Mouse (Mus musculus): ENCODE measurements around the gene Ovca2. TPM values are rescaled to one million over a fixed set of nuclear protein-coding genes. Genes with fewer than 3 reads are reported as not detected.

Ovca2 gene
- polyA plus RNA-seq, 1 experiment from 2014 or later: 29.5 TPM

DNA sequence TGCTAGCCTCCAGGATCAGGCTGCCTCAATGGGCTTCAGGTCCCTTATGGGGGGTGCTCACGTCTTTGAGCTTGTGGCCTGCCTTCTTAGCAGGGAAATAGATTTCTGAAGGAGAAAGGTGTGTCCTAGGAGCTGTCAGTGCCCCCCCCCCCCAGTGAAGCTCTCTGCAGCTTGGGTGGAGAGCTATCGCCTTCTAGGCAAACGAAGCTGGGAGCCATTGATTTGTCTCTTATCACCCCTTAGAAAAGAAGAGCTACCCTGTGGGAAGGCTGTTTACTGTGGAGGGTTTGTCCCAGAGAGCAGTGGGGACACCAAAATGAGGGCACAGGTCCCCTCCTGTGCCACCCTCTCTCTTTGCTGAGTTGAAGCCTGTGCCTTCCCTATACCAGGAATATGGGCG, 31.5 kb upstream of the Ovca2 start:
- WGBS: 74% methylated on average over 4 of the region's 4 CpGs
- no peak for ATAC-seq (ENCODE audit: low FRiP score, low read depth)
- Histone ChIP-seq H3K9me3 (no peaks in the 10 kb centered on the region), H3K27ac (no peak overlapping the region), H3K9ac (no peak overlapping the region), H3K36me3 (no peaks in the 10 kb centered on the region), H3K4me2 (replicated peaks) (no peak overlapping the region), H3K4me3 (no peak overlapping the region), H3K4me1 (peaks cover 26% of the 10 kb centered on the region), H3K27me3 (no peaks in the 10 kb centered on the region)

DNA sequence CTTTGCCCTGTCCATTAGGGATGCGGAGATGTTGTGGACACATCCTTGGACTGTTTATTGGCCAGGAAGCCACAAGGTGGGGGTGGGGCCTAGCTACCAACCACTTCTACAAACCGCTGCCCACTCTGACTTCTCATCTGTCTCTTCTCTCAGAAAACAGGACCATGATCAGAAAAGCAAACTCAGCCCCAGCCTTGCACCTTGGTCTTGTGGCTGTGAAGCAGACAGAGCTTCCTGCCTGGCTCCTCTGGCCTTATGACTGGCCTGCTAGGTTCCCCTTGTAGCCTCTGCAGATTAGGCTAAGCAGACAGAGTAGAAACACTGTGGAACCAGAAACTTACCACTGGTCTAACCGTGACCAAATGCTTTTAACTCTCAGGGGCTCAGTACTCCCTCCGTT, 30.7 kb upstream of the Ovca2 start:
- Histone ChIP-seq H3K4me2 (replicated peaks) (no peak overlapping the region), H3K27ac (no peak overlapping the region), H3K27me3 (no peaks in the 10 kb centered on the region), H3K4me1 (peaks cover 31% of the 10 kb centered on the region), H3K4me3 (no peak overlapping the region), H3K9ac (no peak overlapping the region), H3K9me3 (no peaks in the 10 kb centered on the region), H3K36me3 (no peaks in the 10 kb centered on the region)
- WGBS: 64% methylated on average over 4 of the region's 4 CpGs
- ATAC-seq (ENCODE audit: low FRiP score, low read depth): no peak

- no peak for ATAC-seq (ENCODE audit: low FRiP score, low read depth)
- WGBS: 61% methylated on average over 4 of the region's 4 CpGs
These were observed 27.7 kb upstream of the Ovca2 start for GRCm38 (mm10) chr11:75206347-75206746.

DNA sequence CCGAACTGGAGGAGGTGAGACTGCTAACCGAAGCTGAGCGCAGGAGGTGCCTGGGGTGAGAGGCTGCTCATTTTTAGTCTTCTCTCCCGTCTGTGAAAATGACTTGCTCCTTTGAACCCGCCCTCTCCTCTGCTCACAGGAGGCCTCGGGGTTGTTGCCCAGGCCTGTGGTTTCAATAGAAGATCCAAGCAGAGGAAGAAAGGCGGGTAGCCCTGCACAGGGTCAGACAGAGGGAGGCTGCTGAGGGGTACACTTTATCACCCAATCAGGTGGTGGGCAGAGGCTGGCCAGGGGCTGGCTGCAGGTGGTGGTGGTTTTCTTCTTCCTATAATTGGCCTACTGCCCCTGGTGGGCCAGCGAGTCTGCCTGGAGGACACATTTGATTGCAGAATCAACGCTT, 25.8 kb upstream of the Ovca2 start:
- no peak overlapping the region for H3K9ac ChIP-seq
- no peaks in the 10 kb centered on the region for H3K9me3 ChIP-seq
- H3K4me1 ChIP-seq: peaks cover 19% of the 10 kb centered on the region
- no peaks in the 10 kb centered on the region for H3K36me3 ChIP-seq
- no peak for ATAC-seq (ENCODE audit: low FRiP score, low read depth)
- H3K4me2 ChIP-seq (replicated peaks): no peak overlapping the region
- no peak overlapping the region for H3K4me3 ChIP-seq
- H3K27ac ChIP-seq: no peak overlapping the region
- peaks cover 5% of the 10 kb centered on the region; the same call in 1 of the 2 replicates for H3K27me3 ChIP-seq
- WGBS: 41% methylated on average over 9 of the region's 9 CpGs

More at GRCm38 (mm10) chr11:75206347-75206746, 27.7 kb upstream of the Ovca2 start:
- no peaks in the 10 kb centered on the region for H3K27me3 ChIP-seq
- no peak overlapping the region for H3K4me2 ChIP-seq (replicated peaks)
- peaks cover 18% of the 10 kb centered on the region for H3K4me1 ChIP-seq
- no peaks in the 10 kb centered on the region for H3K36me3 ChIP-seq
- no peak overlapping the region for H3K4me3 ChIP-seq
- no peaks in the 10 kb centered on the region for H3K9me3 ChIP-seq
- H3K9ac ChIP-seq: no peak overlapping the region
- H3K27ac ChIP-seq: no peak overlapping the region

GRCm38 (mm10) chr11:75203926-75204325, 25.3 kb upstream of the Ovca2 start:
- no peaks in the 10 kb centered on the region for H3K36me3 ChIP-seq
- no peak overlapping the region for H3K27ac ChIP-seq
- no peak for ATAC-seq (ENCODE audit: low FRiP score, low read depth)
- peaks cover 19% of the 10 kb centered on the region for H3K4me1 ChIP-seq
- no peak overlapping the region for H3K4me2 ChIP-seq (replicated peaks)
- H3K9ac ChIP-seq: no peak overlapping the region
- H3K9me3 ChIP-seq: no peaks in the 10 kb centered on the region
- 78% methylated on average over 4 of the region's 4 CpGs for WGBS
- H3K4me3 ChIP-seq: no peak overlapping the region
- peaks cover 7% of the 10 kb centered on the region; the same call in 1 of the 2 replicates for H3K27me3 ChIP-seq

- WGBS: 53% methylated on average over 8 of the region's 8 CpGs
- H3K4me3 ChIP-seq: no peak overlapping the region
- H3K36me3 ChIP-seq: no peaks in the 10 kb centered on the region
- no peak overlapping the region for H3K27ac ChIP-seq
- ATAC-seq (ENCODE audit: low FRiP score, low read depth): no peak
- no peaks in the 10 kb centered on the region for H3K9me3 ChIP-seq
- peaks cover 19% of the 10 kb centered on the region for H3K4me1 ChIP-seq
- peaks cover 28% of the 10 kb centered on the region for H3K27me3 ChIP-seq
- H3K9ac ChIP-seq: no peak overlapping the region
- H3K4me2 ChIP-seq (replicated peaks): no peak overlapping the region
These were observed 23.1 kb upstream of the Ovca2 start for GRCm38 (mm10) chr11:75201721-75202120.

GRCm38 (mm10) chr11:75200935-75201334, 22.3 kb upstream of the Ovca2 start:
- no peak overlapping the region for H3K27ac ChIP-seq
- 85% methylated on average over 12 of the region's 12 CpGs for WGBS
- H3K9me3 ChIP-seq: no peaks in the 10 kb centered on the region
- no peaks in the 10 kb centered on the region for H3K36me3 ChIP-seq
- no peak overlapping the region for H3K4me2 ChIP-seq (replicated peaks)
- no peak overlapping the region for H3K9ac ChIP-seq
- ATAC-seq (ENCODE audit: low FRiP score, low read depth): no peak
- H3K4me1 ChIP-seq: peaks cover 19% of the 10 kb centered on the region
- peaks cover 36% of the 10 kb centered on the region for H3K27me3 ChIP-seq
- no peak overlapping the region for H3K4me3 ChIP-seq

DNA sequence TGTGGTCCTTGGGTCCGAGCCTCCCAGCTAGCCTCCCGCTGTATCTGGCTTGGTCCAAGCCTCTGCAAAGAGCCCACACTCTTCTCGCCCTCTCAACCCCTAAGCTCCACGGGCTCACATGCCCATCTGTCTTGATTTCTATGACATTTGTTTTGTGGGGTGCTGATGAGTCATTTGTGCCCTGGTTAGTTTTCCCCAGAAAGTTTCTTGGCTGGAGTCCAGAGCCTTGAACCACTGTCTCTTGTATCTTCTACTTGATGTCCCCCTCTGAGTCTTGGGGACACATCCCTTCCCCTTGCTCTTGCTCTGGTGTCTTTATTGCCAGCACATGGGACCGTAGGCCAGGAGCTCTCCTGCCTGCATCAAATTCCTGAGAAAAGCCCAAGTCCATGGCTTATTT, 21.3 kb upstream of the Ovca2 start:
- Histone ChIP-seq H3K4me2 (replicated peaks) (no peak overlapping the region), H3K36me3 (no peaks in the 10 kb centered on the region), H3K27me3 (peaks cover 46% of the 10 kb centered on the region), H3K9ac (no peak overlapping the region), H3K4me3 (no peak overlapping the region), H3K9me3 (no peaks in the 10 kb centered on the region), H3K27ac (no peak overlapping the region), H3K4me1 (peaks cover 23% of the 10 kb centered on the region)
- WGBS: 66% methylated on average over 5 of the region's 5 CpGs
- ATAC-seq (ENCODE audit: low FRiP score, low read depth): no peak

DNA sequence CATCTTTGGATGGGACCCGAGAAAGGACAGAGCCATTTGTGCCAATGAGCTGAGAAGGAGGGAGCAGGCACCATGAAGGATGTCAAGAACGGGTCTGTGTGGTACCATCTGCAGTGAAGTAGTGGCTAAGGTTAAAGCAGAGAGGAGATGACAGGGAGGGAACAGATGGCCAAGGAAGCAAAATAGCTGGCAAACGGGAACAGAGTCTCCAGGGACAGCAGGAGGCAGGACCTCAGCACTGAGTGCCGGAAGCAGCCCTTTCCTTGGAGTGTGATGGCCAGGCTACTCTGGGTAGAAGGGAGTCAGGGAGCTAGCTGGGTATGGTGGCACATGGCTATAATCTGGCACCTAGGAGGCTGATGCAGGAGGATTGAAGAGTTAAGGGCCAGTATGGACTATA, 20.2 kb upstream of the Ovca2 start:
- Histone ChIP-seq H3K4me2 (replicated peaks) (no peak overlapping the region), H3K27ac (no peak overlapping the region), H3K4me3 (no peak overlapping the region), H3K36me3 (no peaks in the 10 kb centered on the region), H3K9ac (no peak overlapping the region), H3K9me3 (no peaks in the 10 kb centered on the region), H3K4me1 (peaks cover 28% of the 10 kb centered on the region), H3K27me3 (peaks cover 58% of the 10 kb centered on the region)
- WGBS: 70% methylated on average over 4 of the region's 4 CpGs
- no peak for ATAC-seq (ENCODE audit: low FRiP score, low read depth)

GRCm38 (mm10) chr11:75197956-75198355, 19.3 kb upstream of the Ovca2 start:
- no peak overlapping the region for H3K4me2 ChIP-seq (replicated peaks)
- WGBS: 41% methylated on average over 7 of the region's 7 CpGs
- no peak overlapping the region for H3K4me3 ChIP-seq
- no peaks in the 10 kb centered on the region for H3K36me3 ChIP-seq
- no peak for ATAC-seq (ENCODE audit: low FRiP score, low read depth)
- H3K9me3 ChIP-seq: no peaks in the 10 kb centered on the region
- H3K27me3 ChIP-seq: peaks cover 66% of the 10 kb centered on the region
- H3K27ac ChIP-seq: no peak overlapping the region
- H3K4me1 ChIP-seq: peaks cover 36% of the 10 kb centered on the region
- H3K9ac ChIP-seq: no peak overlapping the region

- ATAC-seq (ENCODE audit: low FRiP score, low read depth): no peak
- H3K36me3 ChIP-seq: no peaks in the 10 kb centered on the region
- no peak overlapping the region for H3K4me2 ChIP-seq (replicated peaks)
- no peak overlapping the region for H3K27ac ChIP-seq
- no peaks in the 10 kb centered on the region for H3K9me3 ChIP-seq
- no peak overlapping the region for H3K9ac ChIP-seq
- H3K4me3 ChIP-seq: no peak overlapping the region
- peaks cover 82% of the 10 kb centered on the region for H3K27me3 ChIP-seq
- H3K4me1 ChIP-seq: peaks cover 36% of the 10 kb centered on the region
- WGBS: 53% methylated on average over 6 of the region's 6 CpGs
These were observed 17.5 kb upstream of the Ovca2 start for GRCm38 (mm10) chr11:75196131-75196530.

DNA sequence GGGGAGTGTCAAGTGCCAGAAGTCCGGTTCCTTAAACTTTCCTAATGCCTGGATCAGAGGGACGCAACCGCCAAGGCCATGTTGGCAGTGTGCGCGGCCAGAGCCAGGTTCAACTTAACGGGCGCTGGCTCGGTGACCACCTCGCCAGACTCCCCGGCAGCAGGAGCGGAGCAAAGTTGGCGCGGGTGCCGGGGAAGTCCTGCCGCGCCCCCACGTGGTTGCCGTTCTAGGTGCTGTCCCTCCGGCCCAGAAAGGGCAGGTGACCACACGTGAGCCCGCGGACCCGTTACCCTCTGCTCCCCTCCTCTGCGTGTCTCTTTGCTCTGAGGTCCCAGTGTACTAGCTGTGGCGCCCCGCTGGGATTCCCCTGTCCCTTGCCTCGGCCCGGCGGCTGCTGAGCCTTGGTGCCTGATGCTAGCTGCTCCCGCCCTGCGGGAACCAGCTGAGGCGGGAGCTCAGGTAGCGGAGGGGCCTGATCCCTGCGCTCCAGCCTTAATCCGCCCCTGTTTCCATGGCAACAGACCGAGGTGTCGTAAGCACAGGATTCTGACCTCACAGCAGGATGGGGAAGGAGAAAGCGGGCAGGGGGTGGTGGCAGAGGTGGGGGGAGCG, 16.3 kb upstream of the Ovca2 start:
- no peak for ATAC-seq (ENCODE audit: low FRiP score, low read depth)
- H3K4me2 ChIP-seq (replicated peaks): peak overlapping the region; percentile 90
- H3K9ac ChIP-seq: peak overlapping the region; percentile 60
- no peak overlapping the region for H3K27ac ChIP-seq
- no peaks in the 10 kb centered on the region for H3K9me3 ChIP-seq
- peaks cover 82% of the 10 kb centered on the region for H3K27me3 ChIP-seq
- H3K36me3 ChIP-seq: no peaks in the 10 kb centered on the region
- H3K4me3 ChIP-seq: peak overlapping the region; percentile 52
- H3K4me1 ChIP-seq: peaks cover 39% of the 10 kb centered on the region
- 0% methylated on average over 39 of the region's 39 CpGs for WGBS
